Mouse (Mus musculus): ENCODE data around the gene Nkd1.

Nkd1 gene

DNA sequence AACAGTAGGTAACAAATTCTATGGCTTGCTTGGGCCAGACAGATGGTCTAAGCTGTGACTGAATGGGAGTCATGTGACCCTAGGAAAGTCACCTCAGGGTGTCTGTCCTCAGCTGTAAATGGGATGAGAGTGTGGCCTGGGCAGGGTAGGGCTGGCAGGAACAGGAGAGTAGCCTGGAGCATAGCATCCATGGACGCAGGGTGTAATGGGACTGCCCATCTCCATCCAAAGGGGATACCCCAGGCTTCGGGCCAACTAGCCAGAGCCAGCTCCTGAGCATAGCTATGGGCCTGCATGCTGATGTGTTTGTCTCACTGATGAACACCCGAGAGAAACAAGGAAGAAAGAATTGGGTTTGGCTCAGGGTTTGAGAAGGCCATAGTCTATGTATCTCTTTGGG lies 103.1 kb downstream of the Nkd1 start:
- DNase-seq = no peak

DNA sequence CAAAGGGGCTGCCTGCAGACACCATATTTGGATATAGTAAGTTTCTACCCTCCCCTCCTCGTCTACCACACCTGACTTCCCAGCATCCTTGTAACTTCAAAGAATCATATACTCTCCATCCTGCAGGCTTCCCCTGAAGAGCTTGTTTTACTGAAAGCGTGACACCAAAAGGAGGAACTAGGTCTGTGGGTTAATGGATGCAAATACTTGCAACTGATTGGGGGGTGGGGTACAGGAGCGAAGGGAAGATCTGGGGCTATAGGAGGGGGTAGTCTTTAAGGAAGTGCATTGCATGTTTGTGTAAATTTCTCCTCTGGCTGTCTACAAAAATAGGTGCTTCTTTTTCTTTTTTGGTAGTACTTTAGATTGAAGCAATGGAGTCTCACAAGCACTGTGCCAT lies 105.3 kb downstream of the Nkd1 start:
- DNase-seq = no peak

DNA sequence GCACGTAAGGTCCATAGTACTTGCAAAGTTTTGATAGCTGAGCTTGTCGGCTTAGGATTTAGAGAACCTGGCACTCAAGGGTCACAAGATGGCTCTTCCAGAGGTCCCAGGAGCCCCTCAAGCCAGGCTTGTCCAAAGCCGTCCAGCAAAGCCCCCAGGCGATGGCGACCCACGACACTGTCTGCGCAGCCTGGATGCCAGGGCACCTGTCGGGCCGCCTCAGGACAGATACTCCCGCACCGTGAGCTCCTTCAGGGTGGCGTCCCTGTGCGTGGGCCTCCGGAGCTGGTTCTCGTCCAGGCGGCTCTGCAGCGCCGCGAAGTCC lies 105.7 kb downstream of the Nkd1 start:
- no peak for DNase-seq

DNA sequence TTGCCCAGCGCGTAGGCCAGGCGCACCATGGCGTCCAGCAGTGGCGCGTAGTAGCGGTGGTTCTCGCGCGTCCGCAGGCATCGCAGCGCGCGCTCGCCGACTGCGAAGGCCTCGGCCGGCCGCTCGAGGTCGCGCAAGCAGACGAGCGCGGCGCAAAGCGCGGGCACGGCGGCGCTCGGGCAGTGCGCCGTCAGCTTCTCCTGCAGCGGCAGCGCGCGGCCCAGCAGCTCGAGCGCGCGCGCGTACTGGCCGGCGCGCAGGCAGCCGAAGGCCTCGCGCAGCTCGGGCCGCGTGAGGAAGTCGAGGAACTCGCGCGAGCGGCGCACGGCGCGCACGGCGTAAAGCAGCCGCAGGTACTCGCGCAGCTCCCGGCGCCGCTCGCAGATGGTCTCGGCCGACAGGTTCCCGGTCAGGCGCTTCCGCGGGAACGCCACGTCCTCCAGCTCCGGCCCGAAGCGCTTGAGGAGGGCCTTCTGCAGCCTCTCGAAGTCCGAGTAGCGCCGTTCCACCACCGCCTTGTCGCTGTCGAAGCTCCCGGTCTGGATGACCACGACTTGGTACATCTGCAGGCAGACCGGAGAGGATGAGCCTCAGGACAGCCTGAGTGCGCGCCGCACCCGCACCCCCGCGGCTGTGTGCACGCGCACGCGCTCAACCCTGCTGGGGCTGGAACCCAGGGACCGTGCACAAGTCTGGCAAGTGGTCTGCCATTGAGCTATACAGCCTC lies 106.3 kb downstream of the Nkd1 start:
- DNase-seq = peak; percentile 78

DNA sequence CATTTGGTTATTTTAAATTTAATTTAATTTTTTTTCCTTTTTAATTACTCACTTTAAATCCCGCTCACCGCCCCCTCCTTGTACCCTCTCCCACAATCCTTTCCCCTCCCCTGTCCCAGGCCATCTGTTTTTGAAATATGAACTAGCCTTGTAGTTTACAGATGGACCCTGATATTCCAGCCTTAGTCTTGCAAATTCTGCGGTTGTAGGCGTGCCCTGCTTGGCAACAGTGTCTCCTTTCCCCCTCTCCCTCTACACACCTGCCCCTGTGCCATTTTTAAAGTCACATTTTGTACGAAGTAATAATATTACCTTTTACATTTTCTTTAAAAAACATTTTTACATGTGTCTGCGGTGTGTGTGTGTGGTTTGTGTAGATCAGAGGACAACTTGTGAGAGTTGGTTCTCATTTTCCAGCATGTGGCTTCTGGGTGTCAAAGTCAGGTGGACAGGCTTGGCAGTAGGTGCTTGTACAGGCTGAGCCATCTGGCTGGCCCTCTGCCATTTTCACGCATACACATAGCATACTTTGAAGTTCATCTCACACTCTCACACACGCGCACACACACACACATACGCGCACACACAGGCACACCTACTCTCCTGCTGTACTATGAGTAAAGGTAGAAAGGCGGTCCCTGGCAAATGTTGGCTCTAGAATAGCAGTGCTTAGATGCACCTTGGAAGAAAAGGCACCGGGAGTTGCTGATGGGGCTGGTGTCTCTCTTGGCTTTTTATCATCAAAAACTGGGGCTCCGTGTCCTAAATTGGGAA lies 107.0 kb downstream of the Nkd1 start:
- DNase-seq = peak; percentile 67

DNA sequence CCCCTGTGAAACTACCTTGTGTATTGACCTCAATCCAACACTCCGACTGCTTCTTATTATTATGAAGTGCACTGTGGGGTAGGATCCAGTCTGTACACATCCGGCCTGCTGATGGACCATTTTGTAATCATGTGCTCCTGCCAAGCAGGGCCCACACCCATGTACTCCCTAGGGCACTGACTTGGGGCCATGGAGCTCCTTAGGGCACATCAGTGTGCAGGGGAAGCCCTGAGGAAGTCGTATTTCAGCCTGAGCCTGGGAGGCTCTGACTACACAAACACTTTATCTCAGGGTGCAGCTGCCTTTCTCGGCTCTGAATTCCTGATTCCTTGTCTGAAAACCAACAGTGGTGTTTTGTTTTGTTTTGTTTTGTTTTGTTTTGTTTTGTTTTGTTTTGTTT lies 109.1 kb downstream of the Nkd1 start:
- DNase-seq = no peak

DNA sequence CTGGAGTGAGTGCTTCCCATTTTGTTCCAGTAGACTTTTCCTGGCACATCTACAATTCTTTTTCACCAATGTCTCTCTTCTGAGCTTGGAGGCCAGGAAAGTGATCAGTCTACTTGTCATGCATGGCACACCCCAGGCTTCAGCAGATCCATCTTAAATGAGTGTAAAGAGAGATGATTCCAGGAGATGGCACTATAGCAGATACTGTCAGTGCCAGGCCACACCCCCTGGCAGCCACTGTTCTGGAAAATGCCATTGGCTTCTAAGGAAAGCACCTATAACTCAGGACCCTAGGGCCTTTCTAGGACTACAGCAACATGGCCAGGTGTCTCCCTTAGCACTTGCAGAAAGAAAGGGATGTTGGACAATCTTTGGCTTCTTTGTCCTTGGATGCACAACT lies 109.9 kb downstream of the Nkd1 start:
- DNase-seq = peak; percentile 33

DNA sequence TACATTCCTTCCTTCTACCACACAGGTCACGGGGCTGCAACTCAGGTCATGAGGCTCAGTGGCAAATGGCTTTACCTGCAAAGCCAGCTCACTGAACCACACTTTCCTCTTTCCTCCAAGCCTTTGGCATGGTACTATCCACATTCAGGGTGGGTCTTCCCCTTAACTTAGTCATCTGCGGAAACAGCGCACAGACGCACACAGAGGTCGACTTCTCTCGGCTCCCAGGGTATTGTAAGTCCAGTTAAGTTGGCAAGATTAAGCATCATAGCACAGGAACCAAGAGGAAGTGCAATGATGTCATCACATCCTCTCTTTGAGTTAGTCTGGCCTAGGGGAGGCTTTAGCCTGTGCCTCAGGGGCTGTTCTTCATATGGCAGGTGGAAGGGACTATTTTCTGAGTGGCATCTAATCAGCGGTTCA lies 112.2 kb downstream of the Nkd1 start:
- DNase-seq = no peak

DNA sequence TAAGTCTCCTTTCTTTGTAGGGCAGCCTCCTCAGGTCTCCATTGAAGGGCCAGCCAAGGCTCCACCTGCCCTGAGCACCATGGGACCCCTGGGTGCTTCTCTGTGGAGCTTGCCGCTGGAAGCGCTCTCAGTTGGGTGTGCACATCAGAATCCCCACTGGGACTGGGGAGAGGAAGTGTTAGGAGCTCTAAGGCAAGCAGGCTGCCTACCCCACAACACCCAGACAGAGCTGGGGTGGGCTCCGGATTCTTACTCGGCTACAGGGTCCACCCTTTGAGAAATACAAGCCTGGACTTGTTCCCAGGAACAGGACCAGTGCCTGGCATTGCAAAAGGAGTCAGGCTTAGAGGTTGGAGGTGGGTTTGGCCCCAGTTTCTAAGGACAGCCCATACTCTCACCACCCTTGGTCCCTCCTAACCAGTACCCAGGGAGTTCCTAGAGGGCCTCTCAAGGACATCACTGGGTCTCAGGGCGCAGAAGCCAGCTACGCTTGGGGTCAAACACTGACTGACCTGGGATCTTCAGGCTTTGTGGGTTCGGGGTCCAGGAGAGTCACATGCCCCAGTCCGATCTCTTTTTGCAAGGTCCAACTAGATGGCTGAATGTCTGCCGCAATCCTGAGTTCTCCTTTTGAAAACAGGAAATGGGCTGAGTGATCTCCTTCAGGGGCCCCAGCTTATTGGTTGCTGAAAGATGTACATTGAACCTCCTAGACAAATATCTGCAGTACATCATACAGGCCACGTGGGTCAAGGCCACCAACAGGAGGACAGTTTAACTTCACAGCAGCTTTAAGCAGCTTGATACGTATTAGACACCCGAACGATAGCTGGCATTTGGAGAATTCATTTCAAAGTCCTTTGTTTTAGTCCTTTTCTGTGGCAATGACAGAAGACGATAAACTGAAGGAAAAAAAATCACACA lies 114.6 kb downstream of the Nkd1 start, which contains the start of gene Snx20:
TSS of gene Snx20 (minus strand) at position 655 of the 924 bp plus-strand sequence.
- DNase-seq = no peak

DNA sequence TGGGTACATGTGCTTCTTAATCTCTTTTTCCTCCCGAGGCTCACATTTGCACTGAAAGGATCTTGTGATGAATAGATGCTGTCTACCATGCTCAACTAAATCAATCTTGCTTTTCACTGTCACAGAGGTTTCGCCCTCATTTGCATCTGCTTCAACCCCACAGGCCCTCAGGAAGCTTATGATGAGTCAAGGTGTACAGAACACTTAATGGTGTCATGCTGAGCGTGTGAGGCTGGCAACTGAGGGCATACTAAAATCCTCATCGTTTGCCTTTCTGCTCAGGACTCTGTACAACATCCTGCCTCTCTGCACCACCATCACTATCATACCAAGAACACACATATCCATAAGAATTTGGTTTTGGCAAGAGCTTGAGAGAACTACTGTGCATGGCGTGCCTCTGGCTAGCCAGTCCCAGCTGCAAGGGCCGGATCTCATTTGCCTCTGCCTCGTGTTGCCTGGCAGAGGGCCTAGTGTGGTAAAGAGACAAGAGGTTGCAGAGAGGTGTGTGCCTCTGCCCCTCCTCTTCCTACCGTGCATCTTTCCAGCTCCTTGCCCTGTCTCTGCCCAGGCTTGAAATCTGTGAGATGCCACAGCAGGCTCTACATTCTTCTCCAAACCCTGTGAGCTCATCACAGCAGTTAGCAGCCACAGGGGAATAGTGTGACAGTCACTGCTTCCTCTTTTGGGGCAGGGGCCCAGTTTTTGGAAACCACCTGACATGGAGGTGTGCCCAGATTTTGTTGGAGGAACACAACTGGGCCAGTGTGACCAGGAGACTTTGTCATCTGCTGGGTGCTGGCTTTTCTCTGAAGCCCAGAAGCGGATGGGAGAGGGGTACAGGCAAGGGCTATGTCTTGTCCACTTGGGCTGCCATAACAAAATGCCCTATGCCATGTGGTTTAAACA lies 116.2 kb downstream of the Nkd1 start:
- DNase-seq = no peak

DNA sequence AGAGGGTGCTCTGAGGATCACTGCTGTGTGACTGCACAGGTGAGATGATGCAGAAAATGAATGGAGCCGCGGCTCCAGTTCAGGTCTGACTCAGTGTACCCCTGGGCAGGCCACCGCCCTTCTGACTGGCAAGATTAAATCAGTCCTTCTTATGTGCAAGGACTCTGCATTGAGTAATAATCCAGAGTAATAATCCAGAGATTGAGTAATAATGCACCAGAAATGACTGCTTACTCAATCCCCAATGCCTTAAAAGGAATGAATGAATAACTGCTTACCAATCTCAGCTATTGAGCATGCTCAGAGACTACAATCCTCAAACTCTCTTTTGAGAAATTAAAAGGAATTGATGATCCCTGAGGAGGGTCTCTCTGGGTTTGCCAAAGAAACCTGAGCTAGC lies 117.8 kb downstream of the Nkd1 start:
- no peak for DNase-seq

DNA sequence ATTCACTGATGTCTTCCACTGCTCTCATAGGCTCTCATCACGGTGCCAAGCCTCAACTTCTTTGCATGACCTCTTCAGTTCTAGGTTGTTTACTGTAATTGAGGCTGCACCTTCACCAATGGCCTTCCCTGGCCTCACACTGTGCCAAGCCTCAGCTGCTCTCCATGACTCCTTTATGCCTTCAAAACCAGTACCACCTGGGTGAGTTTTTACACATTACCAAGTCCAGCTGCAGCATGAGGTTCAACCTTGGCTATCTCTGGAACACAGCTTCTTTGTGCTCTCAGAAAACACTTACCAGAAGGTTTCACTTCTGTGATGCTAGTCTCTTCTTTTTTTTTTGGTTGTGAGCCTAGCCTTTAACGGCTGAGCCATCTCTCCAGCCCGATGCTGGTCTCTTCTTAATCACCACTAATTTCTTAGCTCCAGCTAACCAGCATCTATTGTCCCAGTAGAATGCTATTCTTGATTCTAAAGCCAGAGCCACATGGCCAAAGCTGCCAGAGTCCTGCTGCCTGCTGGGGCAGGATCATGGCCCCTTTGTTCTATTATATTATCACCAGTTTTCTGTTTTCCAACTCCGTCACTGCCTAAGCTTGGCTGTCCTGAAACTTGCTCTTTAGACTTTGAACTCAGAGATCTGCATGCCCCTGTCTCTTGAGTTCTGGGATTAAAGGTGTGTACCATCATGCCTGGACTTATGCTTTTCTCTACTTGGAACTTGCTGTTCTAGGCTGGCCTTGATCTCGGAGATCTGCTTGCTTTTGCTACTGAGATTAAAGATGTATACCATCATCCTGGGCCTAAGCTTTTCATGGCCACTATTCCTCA lies 121.8 kb downstream of the Nkd1 start:
- DNase-seq = no peak
